Mouse (Mus musculus) ES-CJ7 (cell line): ENCODE measurements around the gene Actl6b.

Experiments used
- DNase-seq: peaks from one replicate; pipeline ENCODE4 v3.0.0; 2011; ENCODE audit warnings: low read depth, low spot score

Gene Actl6b

DNA sequence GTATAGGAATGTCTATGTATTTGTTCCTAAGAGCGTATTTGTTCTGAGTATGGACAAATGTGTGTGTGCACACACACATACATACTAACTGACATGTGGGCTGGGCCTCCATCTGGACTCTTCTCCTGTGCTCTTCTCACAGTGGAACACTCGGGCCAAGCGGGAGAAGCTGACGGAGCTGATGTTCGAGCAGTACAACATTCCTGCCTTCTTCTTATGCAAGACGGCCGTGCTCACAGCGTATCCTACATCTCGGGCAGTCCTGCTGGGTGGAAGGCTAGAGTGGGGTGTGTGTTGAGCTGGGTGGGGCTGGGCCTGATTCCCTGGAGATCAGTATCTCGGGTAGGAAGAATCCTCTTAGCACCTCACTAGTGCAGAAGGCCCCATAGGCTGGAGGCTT, 9.6 kb downstream of the Actl6b start:
- DNase-seq, result peak; percentile 39

DNA sequence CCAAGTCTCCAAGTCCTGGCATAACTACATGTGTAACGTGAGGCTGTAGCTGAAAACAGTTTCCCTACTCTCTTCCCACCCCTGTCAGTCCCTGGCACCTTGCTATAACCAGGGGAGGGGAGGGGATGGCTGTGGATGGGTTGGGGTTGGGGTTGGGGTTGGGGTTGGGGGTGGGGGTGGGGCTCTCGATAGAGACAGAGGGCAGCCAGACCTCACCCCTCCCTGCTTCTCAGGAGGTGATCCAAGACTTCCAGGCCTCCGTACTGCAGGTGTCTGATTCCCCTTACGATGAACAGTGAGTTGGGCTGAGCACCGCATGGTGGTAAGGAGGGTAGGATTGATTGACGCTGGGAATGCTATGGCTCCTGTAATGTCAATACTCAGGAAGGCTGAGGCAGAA, 12.4 kb downstream of the Actl6b start:
- no peak for DNase-seq

DNA sequence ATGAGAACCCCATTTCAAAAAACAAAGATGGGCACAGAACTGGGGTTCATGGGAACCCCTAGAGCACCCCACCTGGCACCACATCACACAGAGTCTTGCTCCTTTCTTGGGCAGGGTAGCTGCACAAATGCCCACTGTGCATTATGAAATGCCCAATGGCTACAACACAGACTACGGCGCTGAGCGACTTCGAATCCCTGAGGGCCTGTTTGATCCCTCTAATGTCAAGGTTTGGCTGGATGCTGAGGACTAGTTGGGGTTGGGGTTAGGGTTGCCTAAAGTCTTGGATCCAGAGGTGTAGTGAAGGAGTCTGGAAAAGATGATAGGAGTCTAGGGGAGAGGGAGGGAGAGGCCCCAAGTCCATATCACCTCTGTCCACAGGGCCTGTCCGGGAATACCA, 13.1 kb downstream of the Actl6b start:
- no peak for DNase-seq

DNA sequence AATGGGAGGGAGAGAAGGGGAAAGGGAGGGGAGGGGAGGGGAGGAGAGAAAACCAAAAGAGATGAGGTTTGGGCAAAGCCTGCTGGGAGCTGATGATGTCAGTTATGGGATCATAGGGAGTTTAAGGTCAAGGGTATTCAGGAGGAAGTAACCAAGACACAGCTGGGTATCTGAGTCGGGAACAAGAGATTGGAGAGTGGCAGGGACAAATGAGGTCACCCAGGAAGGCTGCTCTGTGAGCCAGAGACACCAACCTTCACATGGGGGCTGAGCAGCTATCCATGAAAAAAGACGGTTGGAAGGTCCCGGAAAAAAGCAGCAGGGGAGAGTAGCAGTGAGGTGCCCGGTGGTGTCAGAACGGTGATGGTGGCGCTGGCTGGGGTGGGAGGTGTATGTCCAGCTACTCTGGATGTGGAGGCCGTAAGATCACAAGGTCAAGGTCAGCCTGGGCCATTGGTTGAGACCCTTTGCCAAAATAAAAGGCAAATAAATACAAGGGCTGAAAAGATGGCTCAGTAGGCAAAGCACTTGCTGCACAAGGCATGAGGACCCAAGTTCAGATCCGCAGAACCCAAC, 15.0 kb downstream of the Actl6b start:
- DNase-seq, result peak; percentile 64

GRCm38 (mm10) chr5:137569031-137569430, 15.7 kb downstream of the Actl6b start:
- no peak for DNase-seq

- DNase-seq, result peak; percentile 79
Measured at GRCm38 (mm10) chr5:137569665-137570064, 16.3 kb downstream of the Actl6b start, which contains the start of gene Tfr2. TSS of gene Tfr2 (plus strand) at chr5:137569840.

GRCm38 (mm10) chr5:137570181-137570580, 16.9 kb downstream of the Actl6b start:
- DNase-seq, result no peak

- DNase-seq, result no peak
Measured at GRCm38 (mm10) chr5:137570691-137571586, 17.6 kb downstream of the Actl6b start.

DNA sequence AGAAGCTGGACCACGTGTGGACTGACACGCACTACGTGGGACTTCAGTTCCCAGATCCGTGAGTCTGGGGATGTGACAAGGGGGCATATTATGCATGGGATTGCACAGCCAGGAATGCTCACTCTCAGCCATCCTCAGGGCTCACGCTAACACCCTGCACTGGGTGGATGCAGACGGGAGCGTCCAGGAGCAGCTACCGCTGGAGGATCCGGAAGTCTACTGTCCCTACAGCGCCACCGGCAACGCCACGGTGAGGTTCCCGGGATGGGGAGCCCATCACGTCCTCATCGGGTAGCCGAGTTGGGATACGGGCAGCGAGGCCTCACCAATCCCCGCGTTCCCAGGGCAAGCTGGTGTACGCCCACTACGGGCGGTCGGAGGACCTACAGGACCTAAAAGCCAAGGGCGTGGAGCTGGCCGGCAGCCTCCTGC, 21.2 kb downstream of the Actl6b start:
- DNase-seq, result no peak

- DNase-seq, result no peak
Measured at GRCm38 (mm10) chr5:137580246-137580645, 26.9 kb downstream of the Actl6b start.

GRCm38 (mm10) chr5:137582702-137583101, 29.4 kb downstream of the Actl6b start:
- DNase-seq, result no peak

- DNase-seq, result peak; percentile 59
Measured at GRCm38 (mm10) chr5:137583670-137584169, 30.4 kb downstream of the Actl6b start.

GRCm38 (mm10) chr5:137584976-137585375, 31.7 kb downstream of the Actl6b start:
- peak; percentile 85 for DNase-seq

DNA sequence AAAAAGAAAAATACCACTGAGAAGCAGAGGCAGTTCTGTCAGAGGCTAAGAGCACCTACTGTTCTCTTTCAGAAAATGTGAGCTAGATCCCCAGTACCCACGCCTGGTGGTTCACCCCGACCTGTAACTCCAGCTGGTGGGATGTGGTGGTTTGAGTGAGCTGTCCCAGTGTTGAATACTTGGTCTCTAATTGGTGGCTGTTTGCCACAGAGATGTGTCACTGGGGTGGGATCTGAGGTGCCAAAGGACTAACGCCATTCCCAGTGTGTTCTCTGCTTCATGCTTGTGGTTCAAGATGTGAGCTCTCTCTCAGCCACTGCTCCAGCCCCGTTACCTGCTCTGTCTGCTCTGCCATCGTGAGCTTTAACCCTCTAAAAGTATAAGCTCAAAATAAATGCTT, 37.2 kb downstream of the Actl6b start:
- DNase-seq, result peak; percentile 62

DNA sequence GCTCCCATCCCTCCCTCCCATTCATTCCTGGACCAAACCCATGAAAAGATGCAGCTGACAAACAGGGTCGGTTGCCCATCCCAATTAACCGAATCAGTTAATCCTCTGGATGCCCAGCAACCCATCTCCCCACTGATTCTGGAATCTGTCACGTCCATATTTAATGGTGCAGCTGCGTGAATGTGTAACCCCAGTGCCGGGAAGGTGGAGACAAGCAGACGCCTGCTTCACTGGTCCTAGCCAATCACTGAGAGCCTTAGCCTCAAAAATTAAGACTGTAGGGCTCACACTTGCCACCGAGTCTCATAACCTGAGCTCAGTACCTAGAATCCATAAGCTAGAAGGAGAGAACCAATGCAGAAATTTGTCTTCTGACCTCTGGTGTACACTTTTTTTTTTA, 42.6 kb downstream of the Actl6b start:
- DNase-seq, result no peak

GRCm38 (mm10) chr5:137596601-137597261, 43.4 kb downstream of the Actl6b start:
- peak; percentile 67 for DNase-seq

DNA sequence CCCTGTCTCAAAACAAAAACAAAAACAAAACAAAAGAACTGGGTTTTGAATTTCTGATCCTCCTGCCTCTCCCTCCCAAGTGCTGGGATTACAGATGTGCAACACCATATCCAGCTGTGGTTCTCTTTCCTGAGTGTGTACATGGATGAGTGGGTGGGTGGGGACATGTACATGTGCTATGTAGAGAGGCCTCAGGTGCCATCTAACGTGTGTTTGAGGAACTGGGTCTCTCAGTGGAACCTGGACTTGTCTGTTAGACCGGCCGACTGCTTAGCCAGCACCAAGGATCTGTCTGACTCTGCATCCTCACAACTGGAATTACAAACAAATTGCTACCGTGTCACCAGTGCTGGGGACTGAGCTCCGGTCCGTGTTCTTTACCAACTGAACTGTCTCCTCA, 44.3 kb downstream of the Actl6b start:
- peak; percentile 51 for DNase-seq

DNA sequence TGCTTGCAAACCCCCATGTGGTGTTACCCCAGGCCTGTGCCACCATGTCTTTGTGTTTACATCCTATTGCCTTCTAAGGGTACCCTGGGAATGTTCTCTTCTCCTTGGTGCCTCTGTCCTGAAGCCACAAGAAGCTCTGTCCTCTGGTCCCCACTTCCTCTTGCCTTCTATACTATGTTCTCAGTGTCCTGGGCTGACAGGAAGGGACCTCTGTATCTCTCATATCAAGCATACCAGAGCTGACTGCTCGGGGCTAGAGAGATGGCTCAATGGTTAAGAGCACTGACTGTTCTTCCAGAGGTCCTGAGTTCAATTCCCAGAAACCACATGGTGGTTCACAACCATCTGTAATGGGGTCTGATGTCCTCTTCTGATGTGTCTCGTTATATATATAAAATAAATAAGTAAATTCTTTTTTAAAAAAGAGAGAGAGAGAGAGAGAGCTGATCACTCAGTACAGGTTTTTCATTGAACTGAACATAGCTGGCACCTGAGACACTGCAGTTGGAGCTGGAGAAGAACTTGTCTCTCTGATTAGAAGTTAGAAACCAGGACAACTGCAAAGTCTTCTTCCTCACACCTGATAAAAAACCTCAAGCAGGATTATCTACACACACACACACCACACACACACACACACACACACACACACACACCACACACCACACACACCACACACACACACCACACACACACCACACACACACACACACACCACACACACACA, 44.9 kb downstream of the Actl6b start:
- no peak for DNase-seq

GRCm38 (mm10) chr5:137599600-137599999, 46.3 kb downstream of the Actl6b start:
- no peak for DNase-seq

DNA sequence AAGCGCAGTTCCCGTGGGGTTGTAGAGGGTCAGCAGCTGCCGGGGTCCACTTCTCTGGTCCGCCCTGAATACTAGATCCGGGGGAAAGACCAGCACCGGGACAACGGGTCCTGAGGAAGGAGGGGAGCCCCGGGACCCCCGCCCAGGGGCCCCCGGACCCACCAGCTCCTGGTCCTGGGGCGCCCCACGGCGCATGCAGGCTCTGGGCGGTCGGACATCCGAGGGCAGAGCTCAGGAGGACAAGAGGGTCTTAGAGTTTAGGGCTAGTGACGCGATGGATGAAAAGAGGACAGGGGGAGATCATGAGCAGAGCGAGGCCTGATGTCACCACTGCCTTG, 46.9 kb downstream of the Actl6b start:
- DNase-seq, result no peak

GRCm38 (mm10) chr5:137600619-137601364, 47.5 kb downstream of the Actl6b start, which contains the start of gene Mospd3:
TSS of gene Mospd3 (minus strand) at chr5:137601058.
- DNase-seq, result peak; percentile 99
